Mouse (Mus musculus): ENCODE results near the gene Gabrb3. TPM values are rescaled to one million over a fixed set of nuclear protein-coding genes. Genes with fewer than 3 reads are reported as not detected.

Gene Gabrb3
- polyA plus RNA-seq, 1 experiment: 0.27 TPM

GRCm38 (mm10) chr7:57623718-57624117 is 204.2 kb downstream of the Gabrb3 start:
- Histone ChIP-seq H3K27ac (ENCODE audit: control insufficient read depth, insufficient read depth, low read depth, low read length, poor library complexity) (no peak overlapping the region), H3K4me1 (ENCODE audit: control insufficient read depth, insufficient read depth, low read length) (no peaks in the 10 kb centered on the region), H3K4me3 (replicated peaks; ENCODE audit: control insufficient read depth, low read depth, low read length) (no peak overlapping the region)
- TF ChIP-seq POLR2A (IDR thresholded peaks at IDR 0.05; ENCODE audit: borderline replicate concordance, control insufficient read depth, low read depth, low read length): no peak
- 65% methylated on average over 4 of the region's 4 CpGs for WGBS

GRCm38 (mm10) chr7:57635026-57635425 is 215.5 kb downstream of the Gabrb3 start:
- Histone ChIP-seq H3K27ac (ENCODE audit: control insufficient read depth, insufficient read depth, low read depth, low read length, poor library complexity) (no peak overlapping the region), H3K4me1 (ENCODE audit: control insufficient read depth, insufficient read depth, low read length) (no peaks in the 10 kb centered on the region), H3K4me3 (replicated peaks; ENCODE audit: control insufficient read depth, low read depth, low read length) (no peak overlapping the region)
- 51% methylated on average over 4 of the region's 4 CpGs for WGBS
- TF ChIP-seq POLR2A (IDR thresholded peaks at IDR 0.05; ENCODE audit: borderline replicate concordance, control insufficient read depth, low read depth, low read length): no peak
- TF ChIP-seq CTCF (IDR thresholded peaks at IDR 0.05; ENCODE audit: control insufficient read depth, insufficient read depth, low read length): no peak

GRCm38 (mm10) chr7:57635687-57636086 is 216.2 kb downstream of the Gabrb3 start:
- H3K4me3 ChIP-seq (replicated peaks; ENCODE audit: control insufficient read depth, low read depth, low read length): no peak overlapping the region
- no peak for TF ChIP-seq POLR2A (IDR thresholded peaks at IDR 0.05; ENCODE audit: borderline replicate concordance, control insufficient read depth, low read depth, low read length)
- no peak for TF ChIP-seq CTCF (IDR thresholded peaks at IDR 0.05; ENCODE audit: control insufficient read depth, insufficient read depth, low read length)
- no peak overlapping the region for H3K27ac ChIP-seq (ENCODE audit: control insufficient read depth, insufficient read depth, low read depth, low read length, poor library complexity)
- H3K4me1 ChIP-seq (ENCODE audit: control insufficient read depth, insufficient read depth, low read length): no peaks in the 10 kb centered on the region
- WGBS: 66% methylated on average over 4 of the region's 4 CpGs

- WGBS: 46% methylated on average over 1 of the region's 1 CpGs
Measured at GRCm38 (mm10) chr7:57640796-57641195, 221.3 kb downstream of the Gabrb3 start.

GRCm38 (mm10) chr7:57647345-57647744 is 227.9 kb downstream of the Gabrb3 start:
- Histone ChIP-seq H3K27ac (ENCODE audit: control insufficient read depth, insufficient read depth, low read depth, low read length, poor library complexity) (no peak overlapping the region), H3K4me1 (ENCODE audit: control insufficient read depth, insufficient read depth, low read length) (no peaks in the 10 kb centered on the region), H3K4me3 (replicated peaks; ENCODE audit: control insufficient read depth, low read depth, low read length) (no peak overlapping the region)
- WGBS: 60% methylated on average over 2 of the region's 2 CpGs
- TF ChIP-seq POLR2A (IDR thresholded peaks at IDR 0.05; ENCODE audit: borderline replicate concordance, control insufficient read depth, low read depth, low read length) (no peak), CTCF (IDR thresholded peaks at IDR 0.05; ENCODE audit: control insufficient read depth, insufficient read depth, low read length) (no peak)

More at GRCm38 (mm10) chr7:57640796-57641195, 221.3 kb downstream of the Gabrb3 start:
- Histone ChIP-seq H3K27ac (ENCODE audit: control insufficient read depth, insufficient read depth, low read depth, low read length, poor library complexity) (no peak overlapping the region), H3K4me1 (ENCODE audit: control insufficient read depth, insufficient read depth, low read length) (no peaks in the 10 kb centered on the region), H3K4me3 (replicated peaks; ENCODE audit: control insufficient read depth, low read depth, low read length) (no peak overlapping the region)
- TF ChIP-seq POLR2A (IDR thresholded peaks at IDR 0.05; ENCODE audit: borderline replicate concordance, control insufficient read depth, low read depth, low read length) (no peak), CTCF (IDR thresholded peaks at IDR 0.05; ENCODE audit: control insufficient read depth, insufficient read depth, low read length) (no peak)

GRCm38 (mm10) chr7:57648136-57648755 is 228.8 kb downstream of the Gabrb3 start:
- no peak overlapping the region for H3K27ac ChIP-seq (ENCODE audit: control insufficient read depth, insufficient read depth, low read depth, low read length, poor library complexity)
- 82% methylated on average over 4 of the region's 4 CpGs for WGBS
- TF ChIP-seq CTCF (IDR thresholded peaks at IDR 0.05; ENCODE audit: control insufficient read depth, insufficient read depth, low read length) (no peak), POLR2A (IDR thresholded peaks at IDR 0.05; ENCODE audit: borderline replicate concordance, control insufficient read depth, low read depth, low read length) (no peak)

GRCm38 (mm10) chr7:57677352-57677751 is 257.9 kb downstream of the Gabrb3 start:
- Histone ChIP-seq H3K27ac (ENCODE audit: control insufficient read depth, insufficient read depth, low read depth, low read length, poor library complexity) (no peak overlapping the region), H3K4me1 (ENCODE audit: control insufficient read depth, insufficient read depth, low read length) (no peaks in the 10 kb centered on the region), H3K4me3 (replicated peaks; ENCODE audit: control insufficient read depth, low read depth, low read length) (no peak overlapping the region)
- TF ChIP-seq CTCF (IDR thresholded peaks at IDR 0.05; ENCODE audit: control insufficient read depth, insufficient read depth, low read length) (no peak), POLR2A (IDR thresholded peaks at IDR 0.05; ENCODE audit: borderline replicate concordance, control insufficient read depth, low read depth, low read length) (no peak)
- 61% methylated on average over 6 of the region's 6 CpGs for WGBS

More at GRCm38 (mm10) chr7:57648136-57648755, 228.8 kb downstream of the Gabrb3 start:
- Histone ChIP-seq H3K4me3 (replicated peaks; ENCODE audit: control insufficient read depth, low read depth, low read length) (no peak overlapping the region), H3K4me1 (ENCODE audit: control insufficient read depth, insufficient read depth, low read length) (no peaks in the 10 kb centered on the region)

GRCm38 (mm10) chr7:57689836-57690235 is 270.3 kb downstream of the Gabrb3 start:
- Histone ChIP-seq H3K4me1 (ENCODE audit: control insufficient read depth, insufficient read depth, low read length) (no peaks in the 10 kb centered on the region), H3K4me3 (replicated peaks; ENCODE audit: control insufficient read depth, low read depth, low read length) (no peak overlapping the region), H3K27ac (ENCODE audit: control insufficient read depth, insufficient read depth, low read depth, low read length, poor library complexity) (no peak overlapping the region)
- no peak for TF ChIP-seq CTCF (IDR thresholded peaks at IDR 0.05; ENCODE audit: control insufficient read depth, insufficient read depth, low read length)
- no peak for TF ChIP-seq POLR2A (IDR thresholded peaks at IDR 0.05; ENCODE audit: borderline replicate concordance, control insufficient read depth, low read depth, low read length)
- WGBS: 77% methylated on average over 4 of the region's 4 CpGs

GRCm38 (mm10) chr7:57700370-57700769 is 280.9 kb downstream of the Gabrb3 start:
- TF ChIP-seq POLR2A (IDR thresholded peaks at IDR 0.05; ENCODE audit: borderline replicate concordance, control insufficient read depth, low read depth, low read length) (no peak), CTCF (IDR thresholded peaks at IDR 0.05; ENCODE audit: control insufficient read depth, insufficient read depth, low read length) (no peak)
- WGBS: 65% methylated on average over 7 of the region's 7 CpGs
- no peak overlapping the region for H3K4me3 ChIP-seq (replicated peaks; ENCODE audit: control insufficient read depth, low read depth, low read length)
- H3K27ac ChIP-seq (ENCODE audit: control insufficient read depth, insufficient read depth, low read depth, low read length, poor library complexity): no peak overlapping the region
- no peaks in the 10 kb centered on the region for H3K4me1 ChIP-seq (ENCODE audit: control insufficient read depth, insufficient read depth, low read length)
